Mouse (Mus musculus) right cerebral cortex, adult 2 months (tissue): Measurements from ENCODE around the gene Ybx2.

Source experiments
- DNase-seq, 2 experiments: peaks; one replicate each; pipeline ENCODE4 v3.0.0; 2021 to 2022; ENCODE audit warnings: low spot score in 2 of 2

Gene Ybx2

DNA sequence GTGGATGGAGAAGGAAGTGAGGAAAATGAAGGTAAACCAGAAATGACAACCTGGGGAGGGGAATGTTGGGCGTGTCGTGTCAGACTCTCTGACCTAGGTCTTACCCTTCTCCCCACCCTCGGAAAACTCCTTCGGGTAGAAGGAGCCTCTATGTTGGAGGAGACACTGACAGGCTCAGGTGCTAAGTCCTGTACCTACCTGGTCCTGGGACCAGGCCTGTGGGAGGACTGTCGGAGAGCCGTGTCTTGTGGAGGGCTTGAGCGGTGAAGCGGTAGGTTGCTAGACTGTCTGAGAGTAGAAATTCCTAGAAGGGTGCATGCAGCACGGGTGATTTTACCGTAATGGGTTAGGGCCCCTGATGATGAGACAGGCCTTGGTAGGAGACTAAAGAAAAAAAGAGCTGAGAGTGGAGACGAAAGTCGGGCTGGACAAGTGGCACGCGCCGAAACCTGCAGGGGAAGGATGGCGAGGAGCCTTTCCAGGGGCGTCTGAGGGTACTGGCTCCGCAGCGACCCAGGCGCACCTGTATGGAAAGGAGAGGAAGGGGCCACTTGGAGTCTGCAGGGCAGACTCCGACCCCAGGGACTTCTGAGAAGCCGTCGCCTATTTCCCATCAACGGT is 29.2 kb downstream of the Ybx2 start, which contains the start of gene Cldn7:
Gene Cldn7 (plus strand): TSS at position 130 of the 621 bp plus-strand sequence.
- no peak for DNase-seq

DNA sequence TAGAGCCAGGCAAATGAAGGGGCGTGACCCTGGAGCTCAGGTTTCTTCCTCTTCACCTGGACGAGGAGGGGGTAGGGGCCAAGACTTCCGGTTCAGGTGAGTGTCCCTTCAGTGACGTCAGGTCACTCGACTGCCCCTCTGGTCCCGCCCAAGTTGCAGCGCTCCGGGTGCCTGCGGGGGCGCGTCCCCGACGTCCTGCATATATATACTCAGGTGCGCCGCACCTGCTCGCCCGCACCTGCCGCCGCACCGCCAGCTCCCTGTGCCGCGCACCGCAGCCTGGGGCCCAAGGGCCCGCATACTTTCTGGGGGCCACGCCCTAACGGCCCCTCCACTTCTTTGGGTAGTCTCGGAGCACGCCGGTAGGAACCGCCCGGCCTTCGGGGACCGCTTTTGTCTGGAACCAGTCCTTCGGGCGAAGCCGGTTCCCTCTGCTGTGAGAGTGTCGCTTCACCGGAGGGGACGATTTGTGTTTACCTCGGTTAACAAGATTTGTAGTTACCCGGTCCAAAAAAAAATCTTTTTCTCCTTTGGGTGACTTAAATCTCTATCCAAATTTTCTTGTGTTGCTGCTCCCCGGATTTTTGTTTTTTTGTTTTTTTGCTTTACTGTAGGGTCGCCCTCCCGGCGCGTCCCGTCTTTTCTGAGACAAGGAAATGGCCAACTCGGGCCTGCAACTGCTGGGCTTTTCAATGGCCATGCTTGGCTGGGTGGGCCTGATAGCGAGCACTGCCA is 29.8 kb downstream of the Ybx2 start:
- DNase-seq: no peak

DNA sequence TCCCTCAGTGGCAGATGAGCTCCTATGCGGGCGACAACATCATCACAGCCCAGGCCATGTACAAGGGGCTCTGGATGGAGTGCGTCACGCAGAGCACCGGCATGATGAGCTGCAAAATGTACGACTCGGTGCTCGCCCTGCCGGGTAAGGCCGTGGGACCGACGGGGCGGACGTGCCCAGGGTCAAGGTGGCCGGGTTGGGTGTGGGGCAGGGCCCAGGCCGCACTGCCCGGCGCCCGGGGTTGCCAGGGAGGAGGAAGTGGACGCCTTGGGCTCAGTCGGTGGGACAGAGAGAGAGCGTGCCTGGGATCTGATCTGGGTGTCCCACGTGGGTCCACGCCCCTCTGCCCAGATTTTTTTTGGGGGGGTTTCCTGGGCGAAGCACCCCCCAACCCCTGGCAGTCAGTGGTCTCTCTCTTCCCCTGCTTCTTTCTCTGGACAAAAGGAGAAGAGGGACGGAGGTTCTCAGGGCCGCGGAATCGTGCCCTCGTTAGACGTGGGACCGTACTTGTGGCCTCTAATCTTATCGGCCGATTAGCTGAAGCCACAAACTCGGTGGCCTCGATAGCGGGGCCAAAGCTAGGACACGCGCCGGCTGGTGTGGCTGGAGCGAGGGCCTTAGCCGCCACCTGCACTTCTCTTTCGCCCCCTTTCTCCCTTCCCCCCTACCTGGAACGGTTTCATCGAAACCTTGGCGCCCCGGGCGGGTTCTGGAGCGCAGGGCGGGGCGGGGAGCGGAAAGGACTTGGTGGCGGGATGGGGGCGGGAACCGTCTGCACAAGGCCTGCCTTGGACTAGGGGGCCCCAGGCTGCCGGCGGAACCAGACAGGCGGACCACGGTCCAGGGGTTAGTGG is 30.6 kb downstream of the Ybx2 start:
- DNase-seq: no peak

DNA sequence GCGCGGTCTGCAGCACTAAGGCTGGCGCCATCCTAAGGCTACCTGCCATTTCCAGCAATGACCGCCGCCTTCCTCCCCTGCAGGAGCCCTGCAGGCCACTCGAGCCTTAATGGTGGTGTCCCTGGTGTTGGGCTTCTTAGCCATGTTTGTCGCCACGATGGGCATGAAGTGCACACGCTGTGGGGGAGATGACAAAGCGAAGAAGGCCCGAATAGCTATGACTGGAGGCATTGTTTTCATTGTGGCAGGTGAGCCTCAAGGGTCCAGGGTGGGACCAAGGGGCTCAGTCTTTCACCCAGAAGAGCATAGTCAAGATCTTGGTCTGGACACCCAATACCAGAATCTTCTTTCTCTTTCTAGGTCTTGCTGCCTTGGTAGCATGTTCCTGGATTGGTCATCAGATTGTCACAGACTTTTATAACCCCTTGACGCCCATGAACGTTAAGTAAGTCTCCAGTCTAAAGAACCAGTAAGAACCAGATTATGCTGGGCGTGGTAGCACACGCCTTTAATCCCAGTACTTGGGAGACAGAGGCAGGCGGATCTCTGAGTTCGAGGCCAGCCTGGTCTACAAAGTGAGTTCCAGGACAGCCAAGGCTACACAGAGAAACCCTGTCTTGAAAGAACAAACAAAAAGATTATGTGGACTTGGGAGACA is 31.4 kb downstream of the Ybx2 start:
- no peak for DNase-seq

DNA sequence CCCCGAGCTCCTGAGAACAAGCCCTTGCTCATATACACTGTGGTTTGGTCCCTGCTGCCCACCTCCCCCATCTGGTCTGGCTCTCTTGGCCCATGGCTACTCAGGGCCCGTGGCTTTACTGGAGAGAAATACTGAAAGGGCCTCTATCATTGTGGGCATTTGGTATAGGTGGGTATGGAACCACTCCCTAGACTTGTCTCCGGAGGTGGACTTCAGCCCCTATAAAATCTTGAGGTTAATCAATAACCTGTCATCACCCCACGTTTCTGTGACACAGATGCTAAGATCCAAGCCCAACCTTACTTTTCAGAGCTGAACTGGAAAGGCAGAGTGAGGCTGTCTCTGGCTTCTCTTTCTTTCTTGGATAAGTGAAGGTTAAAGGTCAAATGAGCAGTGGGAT is 33.2 kb downstream of the Ybx2 start:
- no peak for DNase-seq

DNA sequence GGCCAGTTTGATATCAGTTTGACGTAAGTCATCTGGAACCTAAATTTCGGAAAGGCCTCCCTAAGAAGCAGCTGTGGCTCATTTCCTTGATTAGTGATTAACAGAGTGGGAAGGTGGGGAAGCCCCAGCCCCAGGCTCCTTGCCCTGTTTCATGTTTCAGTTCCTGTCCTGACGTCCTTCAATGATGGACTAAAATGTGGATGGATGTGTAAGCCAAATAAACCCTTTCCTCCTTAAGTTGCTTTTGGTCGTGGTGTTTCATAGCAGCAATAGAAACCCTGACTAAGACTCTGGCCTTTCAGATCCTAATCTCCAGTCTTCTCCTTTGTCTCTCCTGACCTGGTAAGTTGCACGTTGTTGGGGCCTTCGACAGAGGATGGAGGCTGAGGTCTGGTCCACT is 34.6 kb downstream of the Ybx2 start:
- DNase-seq: no peak

DNA sequence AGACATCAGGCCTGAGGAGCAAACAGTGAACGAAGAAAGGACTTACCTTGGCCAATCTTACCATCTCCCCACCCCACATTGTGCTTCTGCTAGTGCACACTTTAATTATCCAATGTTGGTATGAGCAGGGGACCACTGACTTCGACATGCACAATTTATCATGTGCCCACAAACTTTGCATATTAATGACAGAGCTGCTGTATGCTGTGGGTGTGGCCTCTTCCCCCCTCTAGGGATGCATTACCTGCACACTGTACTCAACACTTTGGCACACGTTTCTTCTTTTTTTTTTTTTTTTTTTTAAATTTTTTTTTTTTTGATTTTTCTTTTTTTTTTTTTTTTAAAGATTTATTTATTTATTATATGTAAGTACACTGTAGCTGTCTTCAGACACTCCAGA is 35.2 kb downstream of the Ybx2 start:
- no peak for DNase-seq

DNA sequence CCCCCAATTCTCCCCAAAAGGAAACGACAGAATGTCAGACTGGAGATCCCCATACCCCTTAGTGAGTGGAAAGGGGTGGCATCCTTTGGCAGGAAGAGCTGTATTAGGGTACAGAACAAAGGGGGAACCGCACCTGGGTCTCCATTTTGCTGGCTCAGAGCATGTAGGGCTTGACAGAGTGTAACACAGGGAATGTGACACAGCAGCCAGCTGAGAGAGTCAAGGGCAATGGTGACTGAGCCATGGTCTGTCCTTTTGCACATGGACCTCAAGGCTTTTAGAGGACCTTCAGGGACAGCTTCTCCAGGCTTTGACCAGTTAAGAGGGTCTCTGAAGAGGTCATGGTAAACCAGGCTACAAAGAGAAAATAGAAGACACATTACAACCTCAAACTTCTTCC is 39.3 kb downstream of the Ybx2 start:
- DNase-seq: no peak

DNA sequence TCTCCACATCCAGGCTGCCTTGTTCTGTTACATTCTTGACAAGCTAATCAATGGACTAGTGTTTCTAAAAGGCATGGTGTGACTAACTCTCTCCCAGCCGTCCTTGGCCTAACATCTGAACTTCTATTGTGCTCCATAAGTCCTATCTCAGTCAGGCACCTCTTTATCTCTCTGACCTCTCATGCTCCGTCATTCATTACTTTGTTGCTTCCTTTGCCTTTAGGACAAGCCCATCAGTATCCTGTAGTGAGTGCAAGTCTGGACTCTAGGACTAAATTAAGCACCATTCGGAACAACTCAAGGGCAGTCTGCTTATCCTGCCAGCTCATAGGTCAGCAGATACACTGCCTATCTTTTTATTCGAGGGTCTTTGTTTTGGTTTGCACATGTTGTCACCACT is 40.7 kb downstream of the Ybx2 start:
- no peak for DNase-seq

DNA sequence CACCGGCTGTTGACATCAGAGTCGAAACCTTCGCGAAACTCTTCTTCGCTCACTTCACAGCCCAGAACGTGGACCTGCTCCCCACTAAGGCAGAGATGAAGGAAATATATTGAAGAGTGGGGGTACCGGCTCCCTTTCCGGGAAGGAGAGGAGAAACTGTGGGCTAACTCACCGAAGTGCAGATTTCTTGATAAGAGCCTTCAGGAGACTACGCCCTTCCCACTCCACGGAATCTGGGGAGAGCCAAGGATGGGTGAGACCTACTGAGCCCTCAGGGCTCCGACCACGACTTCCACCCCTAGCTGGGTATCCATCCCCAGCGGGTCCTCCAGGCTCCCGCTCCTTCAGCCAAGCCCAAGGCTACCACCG is 44.2 kb downstream of the Ybx2 start:
- DNase-seq: no peak

DNA sequence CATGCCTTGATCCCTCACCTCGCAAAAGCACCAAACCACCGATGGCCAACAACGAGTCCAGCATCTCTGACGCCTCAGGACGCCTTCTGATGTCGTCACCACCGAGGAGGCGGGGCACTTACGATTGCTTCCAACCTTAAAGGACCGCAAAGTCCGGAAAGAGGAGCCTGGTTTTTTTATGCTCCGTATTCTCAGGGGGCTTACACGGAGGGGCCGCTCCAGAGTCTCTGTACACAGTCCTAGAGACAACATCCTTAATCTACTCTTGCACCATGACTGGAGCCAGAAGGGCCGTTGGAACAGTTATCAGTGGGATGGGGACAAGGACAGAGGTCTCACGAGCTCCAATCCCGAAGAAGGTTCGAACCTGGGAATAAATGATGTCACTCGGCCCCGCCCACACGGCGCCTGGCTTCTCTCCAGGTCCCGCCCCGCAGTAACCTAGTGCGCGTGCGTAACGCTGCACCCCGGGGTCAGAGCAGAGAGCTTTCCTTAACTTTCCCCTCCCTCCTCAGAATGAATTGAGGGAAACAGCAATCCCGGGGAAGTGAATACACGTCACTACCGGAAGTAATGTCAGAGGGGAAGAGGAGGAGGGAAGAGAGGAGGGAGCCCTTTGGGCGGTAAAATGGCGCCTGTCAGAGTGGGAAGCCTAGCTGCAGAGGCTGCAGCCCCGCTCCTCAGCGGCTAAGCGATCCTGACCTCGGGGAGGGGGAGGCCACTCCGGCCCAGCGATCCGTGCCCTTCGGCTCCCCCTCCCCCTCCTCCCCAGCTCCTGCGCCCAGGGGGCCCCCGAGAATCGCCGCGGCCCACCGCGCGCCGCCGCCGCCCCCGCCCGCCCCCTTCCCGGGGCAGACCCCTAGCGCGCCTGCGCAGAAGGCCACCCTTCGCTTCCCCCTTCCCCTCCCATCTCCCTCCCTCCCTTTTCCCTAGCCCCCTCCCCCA is 44.9 kb downstream of the Ybx2 start:
- DNase-seq: peak; percentile 98 to 99

DNA sequence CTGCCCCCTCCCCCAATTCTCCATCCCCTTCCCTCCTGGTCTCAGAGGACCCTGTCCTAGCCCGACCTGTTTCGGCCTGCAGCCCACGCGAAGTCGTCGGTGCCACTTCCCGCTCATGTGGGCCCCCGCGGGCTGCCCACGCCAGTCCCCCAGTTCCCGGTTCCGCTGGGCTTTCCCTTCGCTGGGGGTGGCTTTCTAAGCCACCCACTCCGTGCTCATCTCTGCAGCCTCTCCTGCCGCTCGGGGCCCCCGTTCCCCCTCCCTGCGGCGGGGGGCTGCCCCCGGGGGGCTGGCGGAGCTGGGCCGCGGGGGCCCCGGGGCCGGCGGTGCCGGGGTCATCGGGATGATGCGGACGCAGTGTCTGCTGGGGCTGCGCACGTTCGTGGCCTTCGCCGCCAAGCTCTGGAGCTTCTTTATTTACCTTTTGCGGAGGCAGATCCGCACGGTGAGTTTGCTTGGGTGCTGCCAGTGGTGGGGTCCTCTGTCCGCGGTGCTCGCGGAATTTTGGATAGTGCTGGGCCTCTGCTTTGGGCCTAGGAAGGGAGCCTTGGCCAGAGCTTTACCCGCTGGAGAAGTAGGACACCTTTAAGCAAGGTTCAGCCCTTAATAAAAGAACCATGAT is 45.7 kb downstream of the Ybx2 start, which contains the start of gene Ctdnep1:
Gene Ctdnep1 (plus strand): TSS at position 16 of the 622 bp plus-strand sequence.
- no peak for DNase-seq

DNA sequence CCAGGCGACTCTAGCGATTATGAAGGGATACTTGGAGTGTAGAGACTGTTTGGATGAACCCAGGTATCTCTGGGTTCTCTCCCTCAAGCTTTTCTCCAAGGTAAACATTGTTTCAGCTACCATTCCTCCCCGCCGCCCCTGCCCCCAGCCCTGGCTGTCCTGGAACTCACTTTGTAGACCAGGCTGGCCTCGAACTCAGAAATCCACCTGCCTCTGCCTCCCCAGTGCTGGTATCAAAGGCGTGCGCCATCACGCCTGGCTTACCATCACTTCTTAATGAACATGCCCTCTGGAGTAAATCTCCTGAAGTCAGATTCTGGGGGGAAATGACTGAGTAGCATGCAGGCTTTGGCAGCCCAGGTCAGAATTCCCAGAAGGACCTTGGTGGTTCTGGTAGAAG is 46.6 kb downstream of the Ybx2 start, which contains the start of gene Elp5:
Gene Elp5 (minus strand): TSS at position 293 of the 400 bp plus-strand sequence.
- no peak for DNase-seq

DNA sequence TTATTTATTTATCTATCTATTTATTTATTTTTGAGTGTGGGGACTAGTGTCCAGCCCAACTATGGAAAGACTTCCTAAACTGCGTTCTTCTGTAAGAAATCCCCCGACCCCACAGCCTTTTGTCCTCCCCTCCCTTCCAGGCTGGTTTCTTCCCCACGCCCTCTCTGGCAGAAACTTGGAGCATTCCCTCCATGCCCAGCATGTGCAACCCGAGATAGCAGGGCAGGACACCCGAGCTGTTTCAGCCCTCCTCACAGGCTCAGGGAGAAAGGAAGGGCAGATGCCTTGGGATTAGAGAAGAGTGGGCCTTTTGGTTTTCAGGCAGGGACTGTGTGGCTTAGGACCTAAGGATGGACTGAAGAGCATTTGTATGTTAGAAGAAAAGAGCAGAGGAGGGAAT is 47.3 kb downstream of the Ybx2 start:
- no peak for DNase-seq

DNA sequence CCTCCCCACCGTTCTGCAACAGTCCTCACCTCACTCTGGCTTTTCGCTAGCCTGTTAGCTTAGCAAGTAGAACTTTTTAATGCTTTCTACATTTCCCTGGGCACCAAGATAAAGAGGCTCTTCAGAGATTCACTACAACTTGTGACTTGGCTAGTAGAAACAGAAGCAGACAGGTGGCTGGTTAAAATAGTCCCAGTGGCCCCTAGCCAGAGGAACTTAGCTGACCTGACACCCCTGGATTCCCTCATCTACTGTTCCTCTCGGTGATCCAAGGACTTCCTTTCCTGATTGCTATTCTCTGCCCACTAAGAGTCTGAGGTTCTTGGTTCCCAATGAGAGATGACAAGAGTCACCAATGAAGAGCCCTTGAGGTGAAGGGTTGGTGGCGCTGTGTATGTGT is 47.8 kb downstream of the Ybx2 start:
- no peak for DNase-seq

DNA sequence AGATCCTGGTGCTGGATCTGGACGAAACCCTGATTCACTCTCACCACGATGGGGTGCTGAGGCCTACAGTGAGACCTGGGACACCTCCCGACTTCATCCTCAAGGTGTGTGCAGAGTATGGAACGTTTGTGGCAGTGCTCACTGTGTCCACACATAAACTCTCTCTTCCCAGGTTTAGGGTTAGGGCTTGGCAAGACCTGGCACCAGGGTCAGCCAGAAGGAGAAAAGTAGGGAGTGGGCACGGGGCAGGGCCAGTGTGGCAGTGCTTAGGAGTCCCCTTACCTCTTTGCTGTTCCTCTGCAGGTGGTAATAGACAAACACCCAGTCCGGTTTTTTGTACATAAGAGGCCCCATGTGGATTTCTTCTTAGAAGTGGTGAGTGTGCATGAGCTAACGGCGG is 48.8 kb downstream of the Ybx2 start:
- no peak for DNase-seq

DNA sequence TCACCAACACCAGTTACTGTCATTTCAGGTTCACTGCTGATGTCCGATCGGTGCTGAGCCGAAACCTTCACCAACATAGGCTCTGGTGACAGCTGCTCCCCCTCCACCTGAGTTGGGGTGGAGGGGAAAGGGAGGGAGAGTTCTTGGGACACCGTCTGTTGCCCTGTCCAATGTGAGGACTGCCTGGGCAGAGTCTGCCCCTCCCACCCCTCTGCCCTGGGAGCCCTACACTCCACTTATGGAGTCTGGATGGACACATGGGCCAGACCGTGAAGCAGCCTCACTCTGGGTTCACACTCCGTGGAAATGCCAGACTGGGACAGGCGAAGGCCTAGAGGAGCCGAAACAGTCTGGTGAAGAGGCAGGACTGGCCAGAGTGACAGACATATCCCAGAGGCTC is 54.4 kb downstream of the Ybx2 start:
- DNase-seq: no peak
